Mouse (Mus musculus) midbrain, embryonic 11.5 days (tissue): ENCODE measurements around the gene Inpp4b. TPM values are rescaled to one million over a fixed set of nuclear protein-coding genes. Genes with fewer than 3 reads are reported as not detected.
"Not testable (repeated sequence)": the region's sequence is repeated elsewhere in the genome, so short reads cannot be mapped to it uniquely, and the experiment has no call there.

ENCODE experiments used
- ATAC-seq: fragments of 200-750 bp; cut with Nextera tagmentation; 2 replicates; pipeline ENCODE4 v1.8.0; 2017; ENCODE audit warnings: moderate TSS enrichment, moderate library complexity; ENCODE audit not compliant: low FRiP score
- DNase-seq: peaks from one replicate; pipeline ENCODE4 v3.0.0; 2015; ENCODE audit warnings: low spot score; ENCODE audit errors: missing footprints
- H3K27ac ChIP-seq: fragments of 300-500 bp; sonication (generic); 2 replicates; pipeline ENCODE4 v1.5.1; 2014; ENCODE audit warnings: low read depth, low read length
- H3K27me3 ChIP-seq: fragments of 300-500 bp; sonication (generic); 2 replicates; pipeline ENCODE4 v1.6.1; 2014; ENCODE audit warnings: mild to moderate bottlenecking, low read length, moderate library complexity, mixed read lengths; ENCODE audit not compliant: control insufficient read depth, insufficient read depth
- H3K36me3 ChIP-seq: fragments of 300-500 bp; sonication (generic); 2 replicates; pipeline ENCODE4 v1.6.1; 2014; ENCODE audit warnings: mild to moderate bottlenecking, low read length, moderate library complexity, mixed read lengths; ENCODE audit not compliant: control insufficient read depth, insufficient read depth
- H3K4me1 ChIP-seq: fragments of 300-500 bp; sonication (generic); 2 replicates; pipeline ENCODE4 v1.6.1; 2014; ENCODE audit warnings: low read length; ENCODE audit not compliant: control insufficient read depth, insufficient read depth
- H3K4me2 ChIP-seq: fragments of 300-500 bp; sonication (generic); 2 replicates; pipeline ENCODE4 v1.6.1; 2014; ENCODE audit warnings: mild to moderate bottlenecking, moderate library complexity
- H3K4me3 ChIP-seq: fragments of 300-500 bp; sonication (generic); 2 replicates; pipeline ENCODE4 v1.5.1; 2014; ENCODE audit warnings: low read depth, low read length
- H3K9ac ChIP-seq: fragments of 300-500 bp; sonication (generic); 2 replicates; pipeline ENCODE4 v1.6.1; 2014; ENCODE audit warnings: low read length
- H3K9me3 ChIP-seq: fragments of 300-500 bp; sonication (generic); 2 replicates; pipeline ENCODE4 v1.6.1; 2016; ENCODE audit warnings: low read length; ENCODE audit not compliant: control insufficient read depth
- WGBS: fragments of 180-500 bp; shearing (Covaris S2); extraction: QIAGEN DNeasy Blood & Tissue Kit; methylation state at CpG from one replicate; pipeline ENCODE4 v1.1.7; 2014; 5-methylcytosine and 5-hydroxymethylcytosine counted together
- polyA plus RNA-seq: library from polyadenylated mRNA; unstranded; fragments of >200 nt; fragmentation: Nextera tagmentation; extraction: Ambion mirVana; gene quantifications from 2 replicates; pipeline ENCODE4 v1.2.1, GENCODE M21; 2014

Inpp4b gene
- polyA plus RNA-seq, 1 experiment from 2014 or later, result 3.5 TPM

GRCm38 (mm10) chr8:82067619-82068018 is 725.3 kb downstream of the Inpp4b start:
- Histone ChIP-seq H3K36me3 (no peaks in the 10 kb centered on the region), H3K27me3 (no peaks in the 10 kb centered on the region), H3K9me3 (no peaks in the 10 kb centered on the region), H3K27ac (no peak overlapping the region), H3K4me2 (no peak overlapping the region), H3K4me3 (no peak overlapping the region), H3K4me1 (no peaks in the 10 kb centered on the region), H3K9ac (no peak overlapping the region)
- WGBS, result 82% methylated on average over 3 of the region's 3 CpGs
- DNase-seq (no peak), ATAC-seq (no peak)

GRCm38 (mm10) chr8:82079267-82079666 is 736.9 kb downstream of the Inpp4b start:
- ATAC-seq (no peak), DNase-seq (no peak)
- Histone ChIP-seq H3K9ac (no peak overlapping the region), H3K4me2 (no peak overlapping the region), H3K36me3 (no peaks in the 10 kb centered on the region), H3K4me3 (no peak overlapping the region), H3K27me3 (no peaks in the 10 kb centered on the region), H3K4me1 (no peaks in the 10 kb centered on the region), H3K27ac (no peak overlapping the region), H3K9me3 (no peaks in the 10 kb centered on the region)

GRCm38 (mm10) chr8:82086631-82087030 is 744.3 kb downstream of the Inpp4b start:
- ATAC-seq, H3K9me3 ChIP-seq, H3K27me3 ChIP-seq, H3K4me1 ChIP-seq, DNase-seq, H3K36me3 ChIP-seq, H3K27ac ChIP-seq, H3K9ac ChIP-seq, H3K4me3 ChIP-seq, H3K4me2 ChIP-seq: not testable (repeated sequence)
- 92% methylated on average over 7 of the region's 7 CpGs for WGBS

GRCm38 (mm10) chr8:82090901-82091300 is 748.5 kb downstream of the Inpp4b start:
- ATAC-seq, result no peak
- Histone ChIP-seq H3K4me2 (no peak overlapping the region), H3K4me1 (no peaks in the 10 kb centered on the region), H3K9ac (no peak overlapping the region), H3K36me3 (no peaks in the 10 kb centered on the region), H3K9me3 (no peaks in the 10 kb centered on the region), H3K27me3 (no peaks in the 10 kb centered on the region), H3K27ac (no peak overlapping the region), H3K4me3 (no peak overlapping the region)
- WGBS, result 81% methylated on average over 1 of the region's 1 CpGs
- DNase-seq, result no peak

GRCm38 (mm10) chr8:82093274-82093673 is 750.9 kb downstream of the Inpp4b start:
- H3K4me3 ChIP-seq, result no peak overlapping the region
- no peaks in the 10 kb centered on the region for H3K9me3 ChIP-seq
- H3K4me1 ChIP-seq, result no peaks in the 10 kb centered on the region
- no peaks in the 10 kb centered on the region for H3K27me3 ChIP-seq
- DNase-seq (no peak), ATAC-seq (no peak)
- no peak overlapping the region for H3K27ac ChIP-seq
- no peaks in the 10 kb centered on the region for H3K36me3 ChIP-seq
- H3K4me2 ChIP-seq, result no peak overlapping the region
- H3K9ac ChIP-seq, result no peak overlapping the region

GRCm38 (mm10) chr8:82104560-82104959 is 762.2 kb downstream of the Inpp4b start:
- no peaks in the 10 kb centered on the region for H3K27me3 ChIP-seq
- H3K9ac ChIP-seq, result no peak overlapping the region
- no peaks in the 10 kb centered on the region for H3K4me1 ChIP-seq
- H3K27ac ChIP-seq, result no peak overlapping the region
- ATAC-seq, result no peak
- H3K9me3 ChIP-seq, result no peaks in the 10 kb centered on the region
- no peak overlapping the region for H3K4me2 ChIP-seq
- no peak overlapping the region for H3K4me3 ChIP-seq
- DNase-seq, result no peak
- no peaks in the 10 kb centered on the region for H3K36me3 ChIP-seq

- ATAC-seq, result no peak
- H3K4me2 ChIP-seq, result no peak overlapping the region
- H3K27ac ChIP-seq, result no peak overlapping the region
- H3K9me3 ChIP-seq, result no peaks in the 10 kb centered on the region
- H3K9ac ChIP-seq, result no peak overlapping the region
- 69% methylated on average over 3 of the region's 3 CpGs for WGBS
- H3K4me3 ChIP-seq, result no peak overlapping the region
- DNase-seq, result no peak
- H3K27me3 ChIP-seq, result no peaks in the 10 kb centered on the region
- no peaks in the 10 kb centered on the region for H3K4me1 ChIP-seq
- no peaks in the 10 kb centered on the region for H3K36me3 ChIP-seq
Measured at GRCm38 (mm10) chr8:82106131-82106530, 763.8 kb downstream of the Inpp4b start.

GRCm38 (mm10) chr8:82150272-82150671 is 807.9 kb downstream of the Inpp4b start:
- Histone ChIP-seq H3K27me3 (no peaks in the 10 kb centered on the region), H3K9ac (no peak overlapping the region), H3K4me1 (no peaks in the 10 kb centered on the region), H3K4me2 (no peak overlapping the region), H3K9me3 (peaks cover 2% of the 10 kb centered on the region; the same call in 1 of the 2 replicates), H3K36me3 (no peaks in the 10 kb centered on the region), H3K4me3 (no peak overlapping the region), H3K27ac (no peak overlapping the region)
- DNase-seq, result no peak
- no peak for ATAC-seq

GRCm38 (mm10) chr8:82157928-82158327 is 815.6 kb downstream of the Inpp4b start:
- no peaks in the 10 kb centered on the region for H3K4me1 ChIP-seq
- peaks cover 2% of the 10 kb centered on the region; the same call in 1 of the 2 replicates for H3K9me3 ChIP-seq
- no peak overlapping the region for H3K4me2 ChIP-seq
- no peak overlapping the region for H3K4me3 ChIP-seq
- H3K27ac ChIP-seq, result no peak overlapping the region
- no peak overlapping the region for H3K9ac ChIP-seq
- ATAC-seq (no peak), DNase-seq (no peak)
- 94% methylated on average over 1 of the region's 1 CpGs for WGBS
- no peaks in the 10 kb centered on the region for H3K36me3 ChIP-seq
- no peaks in the 10 kb centered on the region for H3K27me3 ChIP-seq
